Mouse (Mus musculus) CH12.LX (cell line): ENCODE results near the gene Smoc1. TPM values are rescaled to one million over a fixed set of nuclear protein-coding genes. Genes with fewer than 3 reads are reported as not detected.

Experiments used
- DNase-seq: peaks from one replicate; pipeline ENCODE4 v3.0.0-alpha.2; 2013; ENCODE audit errors: extremely low read depth
- H3K27ac ChIP-seq: 2 replicates; pipeline ENCODE4 v1.5.1; 2012; ENCODE audit warnings: low read depth, mild to moderate bottlenecking, control low read depth, moderate library complexity; ENCODE audit not compliant: insufficient read depth
- H3K27me3 ChIP-seq: replicated peaks from 2 replicates; pipeline ENCODE3; 2012; ENCODE audit warnings: inconsistent platforms
- H3K36me3 ChIP-seq, 2 experiments: replicated peaks in 1 of 2; 2 replicates each; pipeline versions ENCODE3 to v1.6.1; 2012; ENCODE audit warnings: inconsistent platforms in 1 of 2, low read length in 1 of 2, mild to moderate bottlenecking in 1 of 2, mixed read lengths in 1 of 2, moderate library complexity in 1 of 2; ENCODE audit not compliant: control insufficient read depth in 1 of 2, insufficient read depth in 1 of 2
- H3K4me1 ChIP-seq, 2 experiments: 2 replicates each; pipeline ENCODE4 v1.6.1; 2012; ENCODE audit warnings: inconsistent platforms in 1 of 2, moderate library complexity in 1 of 2; ENCODE audit not compliant: insufficient read depth in 2 of 2, control insufficient read depth in 1 of 2
- H3K4me2 ChIP-seq: 2 replicates; pipeline ENCODE4 v1.6.1; 2012; ENCODE audit warnings: low read depth, mild to moderate bottlenecking, control low read depth; ENCODE audit not compliant: poor library complexity, insufficient read depth, severe bottlenecking
- H3K4me3 ChIP-seq, 3 experiments: fragments of 150-350 bp in 1 of 3; sonication (generic) in 1 of 3; replicated peaks in 1 of 3; 2 replicates each; pipeline versions ENCODE3 to v1.5.1; 2011 to 2012; ENCODE audit warnings: low read depth in 2 of 3, low read length in 2 of 3, mild to moderate bottlenecking in 2 of 3, moderate library complexity in 2 of 3, control low read depth in 1 of 3, improper control_type of control experiment in 1 of 3, inconsistent platforms in 1 of 3, mixed read lengths in 1 of 3; ENCODE audit not compliant: poor library complexity in 1 of 3
- H3K79me2 ChIP-seq: replicated peaks from 2 replicates; pipeline ENCODE4 v1.6.1; 2012; ENCODE audit warnings: mild to moderate bottlenecking, moderate library complexity; ENCODE audit not compliant: control insufficient read depth, poor library complexity, insufficient read depth, severe bottlenecking; ENCODE audit errors: extremely low read depth
- H3K9ac ChIP-seq: 2 replicates; pipeline ENCODE4 v1.6.1; 2012; ENCODE audit warnings: low read depth, mild to moderate bottlenecking, control low read depth, moderate library complexity; ENCODE audit not compliant: insufficient read depth
- H3K9me3 ChIP-seq: replicated peaks from 2 replicates; pipeline ENCODE3; 2012; ENCODE audit warnings: low read length, inconsistent platforms, mixed read lengths
- BHLHE40 ChIP-seq: IDR thresholded peaks from 2 replicates; pipeline ENCODE4 v1.6.1; 2011; ENCODE audit warnings: mild to moderate bottlenecking, low read depth, low read length, improper control_type of control experiment
- CHD2 ChIP-seq: IDR thresholded peaks from 2 replicates; pipeline ENCODE4 v1.6.1; 2011; ENCODE audit warnings: low read length, improper control_type of control experiment
- CTCF ChIP-seq, 2 experiments: IDR thresholded peaks in 1 of 2; conservative IDR thresholded peaks in 1 of 2; 2 replicates each; pipeline ENCODE4 v1.5.1; 2011 to 2012; ENCODE audit warnings: low read depth in 2 of 2, low read length in 2 of 2, improper control_type of control experiment in 1 of 2, inconsistent platforms in 1 of 2, mild to moderate bottlenecking in 1 of 2, moderate library complexity in 1 of 2
- E2F4 ChIP-seq: IDR thresholded peaks from 2 replicates; pipeline ENCODE4 v1.6.1; 2011; ENCODE audit warnings: low read depth, low read length, improper control_type of control experiment; ENCODE audit not compliant: insufficient replicate concordance
- ELF1 ChIP-seq: IDR thresholded peaks from 2 replicates; pipeline ENCODE4 v1.6.1; 2014; ENCODE audit warnings: low read depth, mild to moderate bottlenecking, inconsistent platforms, low read length, improper control_type of control experiment
- EP300 ChIP-seq: IDR thresholded peaks from 2 replicates; pipeline ENCODE4 v1.6.1; 2011; ENCODE audit warnings: low read length, improper control_type of control experiment
- HCFC1 ChIP-seq: IDR thresholded peaks from 2 replicates; pipeline ENCODE4 v1.6.1; 2012; ENCODE audit warnings: low read depth, mild to moderate bottlenecking, inconsistent platforms, low read length, improper control_type of control experiment
- JUN ChIP-seq: IDR thresholded peaks from 2 replicates; pipeline ENCODE4 v1.6.1; 2011; ENCODE audit warnings: low read depth, mild to moderate bottlenecking, low read length, improper control_type of control experiment, moderate library complexity; ENCODE audit not compliant: insufficient read depth
- JUND ChIP-seq: conservative IDR thresholded peaks from 2 replicates; pipeline ENCODE4 v1.6.1; 2011; ENCODE audit warnings: low read depth, low read length, improper control_type of control experiment
- MAX ChIP-seq: IDR thresholded peaks from 2 replicates; pipeline ENCODE4 v1.6.1; 2011; ENCODE audit warnings: low read length, improper control_type of control experiment
- MAZ ChIP-seq: IDR thresholded peaks from 2 replicates; pipeline ENCODE4 v1.6.1; 2012; ENCODE audit warnings: low read depth, mild to moderate bottlenecking, inconsistent platforms, low read length, improper control_type of control experiment, moderate library complexity
- MXI1 ChIP-seq: IDR thresholded peaks from 2 replicates; pipeline ENCODE4 v1.6.1; 2011; ENCODE audit warnings: mild to moderate bottlenecking, low read depth, low read length, improper control_type of control experiment
- NELFE ChIP-seq: IDR thresholded peaks from 2 replicates; pipeline ENCODE4 v1.6.1; 2011; ENCODE audit warnings: low read depth, low read length, improper control_type of control experiment
- NRF1 ChIP-seq: IDR thresholded peaks from 2 replicates; pipeline ENCODE4 v1.6.1; 2014; ENCODE audit warnings: low read depth, mild to moderate bottlenecking, inconsistent platforms, low read length, improper control_type of control experiment, moderate library complexity
- PAX5 ChIP-seq: IDR thresholded peaks from 2 replicates; pipeline ENCODE4 v1.6.1; 2012; ENCODE audit warnings: low read length, inconsistent platforms, mixed read lengths
- RAD21 ChIP-seq: IDR thresholded peaks from 2 replicates; pipeline ENCODE4 v1.6.1; 2011; ENCODE audit warnings: low read depth, mild to moderate bottlenecking, low read length, improper control_type of control experiment, moderate library complexity
- RCOR1 ChIP-seq: conservative IDR thresholded peaks from 2 replicates; pipeline ENCODE4 v1.6.1; 2012; ENCODE audit warnings: low read depth, mild to moderate bottlenecking, inconsistent platforms, low read length, improper control_type of control experiment
- SIN3A ChIP-seq: IDR thresholded peaks from 2 replicates; pipeline ENCODE4 v1.6.1; 2012; ENCODE audit warnings: low read length, improper control_type of control experiment, inconsistent platforms
- TBP ChIP-seq: conservative IDR thresholded peaks from 2 replicates; pipeline ENCODE4 v1.6.1; 2011; ENCODE audit warnings: low read depth, low read length, improper control_type of control experiment
- TCF12 ChIP-seq: IDR thresholded peaks from 2 replicates; pipeline ENCODE4 v1.6.1; 2014; ENCODE audit warnings: low read depth, mild to moderate bottlenecking, inconsistent platforms, low read length, improper control_type of control experiment
- ZMIZ1 ChIP-seq: IDR thresholded peaks from 2 replicates; pipeline ENCODE4 v1.6.1; 2012; ENCODE audit warnings: low read depth, mild to moderate bottlenecking, inconsistent platforms, low read length, improper control_type of control experiment
- ZNF384 ChIP-seq: IDR thresholded peaks from 2 replicates; pipeline ENCODE4 v1.6.1; 2012; ENCODE audit warnings: low read depth, low read length, improper control_type of control experiment, inconsistent platforms
- dilution Hi-C: fragments of 300-500 bp; cut with MboI; formaldehyde crosslinking; loops from 2 replicates; pipeline ENCODE4 v1.14.3; 2020; ENCODE audit warnings: low sequenced_read_pairs; ENCODE audit not compliant: extremely low pct_unique_long_range_greater_than_20kb, extremely low pct_ligation_motif_present
- in situ Hi-C: fragments of 300-500 bp; cut with MboI; formaldehyde crosslinking; loops from 3 replicates; pipeline ENCODE4 v1.14.3; 2019; ENCODE audit warnings: low sequenced_read_pairs, low pct_ligation_motif_present, low pct_unique_long_range_greater_than_20kb, mixed read lengths
- polyA plus RNA-seq: library from polyadenylated mRNA; unstranded; fragments of >175 nt; gene quantifications from 2 replicates; pipeline ENCODE4 v1.2.1, GENCODE M21; 2012; ENCODE audit warnings: low read depth; ENCODE audit not compliant: insufficient read length
- total RNA-seq, 2 experiments: library from RNA; depleted of rRNA; stranded (reverse); fragments of 300-350 nt in 1 of 2; fragments of >200 nt in 1 of 2; gene quantifications; 2 replicates each; pipeline ENCODE4 v1.2.3; 2012 to 2014

The Smoc1 gene
- total and polyA plus RNA-seq, 3 experiments: 11.0 to 23.0 (median 11.6) TPM

- Histone ChIP-seq H3K36me3 (no peaks in the 10 kb centered on the region), H3K4me1 (peaks cover 8 to 57% of the 10 kb centered on the region in 2 experiments), H3K9ac (no peak overlapping the region), H3K4me2 (no peak overlapping the region; the same call in 1 of the 2 replicates)
- dilution Hi-C loops: no loop called here
- DNase-seq: no peak
- TF ChIP-seq RAD21 (peak; percentile 46), ELF1 (no peak), CTCF (conservative IDR thresholded peaks at IDR 0.05 in 1 of 2, IDR thresholded peaks at IDR 0.05 in 1 of 2; ENCODE audit: low read depth in 2 of 2, low read length in 2 of 2) (peak in 1 of 2 experiments; percentile 46; a peak in 2 of 4 replicates)
- TF ChIP-seq, all 38 proteins: peak for 2
- Histone ChIP-seq H3K27ac (no peak overlapping the region), H3K9me3 (peaks cover 9% of the 10 kb centered on the region), H3K4me3 (no peak overlapping the region), H3K27me3 (peaks cover 2% of the 10 kb centered on the region), H3K79me2 (no peaks in the 10 kb centered on the region)
- in situ Hi-C loops: loop anchor here (25.0 kb wide), 1 partner anchor 420 kb away; the partner anchor contains the start of gene Adam4
Observed at GRCm38 (mm10) chr12:80992540-80993122, 34.0 kb upstream of the Smoc1 start.

- H3K27ac ChIP-seq: no peak overlapping the region
- peak; percentile 53 for DNase-seq
- no peak overlapping the region for H3K9ac ChIP-seq
- no peak overlapping the region for H3K4me3 ChIP-seq
- H3K79me2 ChIP-seq: no peaks in the 10 kb centered on the region
- in situ Hi-C loops (loop anchor here (25.0 kb wide), 1 partner anchor 419 kb away; the partner anchor contains the start of gene Adam4), dilution Hi-C loops (no loop called here)
- H3K9me3 ChIP-seq: peaks cover 9% of the 10 kb centered on the region
- H3K27me3 ChIP-seq: peaks cover 2% of the 10 kb centered on the region
- H3K4me1 ChIP-seq: peaks cover 13 to 68% of the 10 kb centered on the region in 2 experiments
- no peaks in the 10 kb centered on the region for H3K36me3 ChIP-seq
- H3K4me2 ChIP-seq: no peak overlapping the region
- TF ChIP-seq EP300 (peak; percentile 40; the same call in 1 of the 2 replicates), TBP (no peak), NRF1 (no peak), TCF12 (peak; percentile 40; the same call in 1 of the 2 replicates), CTCF (conservative IDR thresholded peaks at IDR 0.05 in 1 of 2, IDR thresholded peaks at IDR 0.05 in 1 of 2; ENCODE audit: low read depth in 2 of 2, low read length in 2 of 2) (no peak)
Observed at GRCm38 (mm10) chr12:80993773-80994172, 32.8 kb upstream of the Smoc1 start.

GRCm38 (mm10) chr12:80995326-80995725 is 31.3 kb upstream of the Smoc1 start:
- dilution Hi-C loops (no loop called here), in situ Hi-C loops (loop anchor here (25.0 kb wide), 1 partner anchor 417 kb away; the partner anchor contains the start of gene Adam4)
- no peak for TF ChIP-seq NRF1
- no peak for TF ChIP-seq JUND
- TF ChIP-seq BHLHE40: no peak
- no peak for TF ChIP-seq RCOR1
- no peak for TF ChIP-seq MAX
- no peak for TF ChIP-seq JUN
- no peak for TF ChIP-seq SIN3A
- TF ChIP-seq TCF12: no peak
- TF ChIP-seq ZMIZ1: no peak
- TF ChIP-seq MAZ: no peak
- TF ChIP-seq MXI1: no peak
- no peak for TF ChIP-seq NELFE
- TF ChIP-seq E2F4: no peak
- TF ChIP-seq CTCF (conservative IDR thresholded peaks at IDR 0.05 in 1 of 2, IDR thresholded peaks at IDR 0.05 in 1 of 2; ENCODE audit: low read depth in 2 of 2, low read length in 2 of 2): no peak
- no peak for TF ChIP-seq EP300
- TF ChIP-seq PAX5: no peak
- TF ChIP-seq HCFC1: no peak
- TF ChIP-seq ZNF384: no peak
- no peak for TF ChIP-seq CHD2
- Histone ChIP-seq H3K79me2 (no peaks in the 10 kb centered on the region), H3K4me1 (peaks cover 15 to 70% of the 10 kb centered on the region in 2 experiments), H3K36me3 (no peaks in the 10 kb centered on the region), H3K4me3 (no peak overlapping the region), H3K27me3 (peaks cover 2% of the 10 kb centered on the region), H3K27ac (no peak overlapping the region), H3K9me3 (peaks cover 9% of the 10 kb centered on the region), H3K9ac (no peak overlapping the region), H3K4me2 (no peak overlapping the region)
- no peak for DNase-seq
